Mouse (Mus musculus) gastrocnemius, adult 18-20 months (tissue): ENCODE results near the gene Cbx4. TPM values are rescaled to one million over a fixed set of nuclear protein-coding genes. Genes with fewer than 3 reads are reported as not detected.

Experiments used
- DNase-seq: peaks from one replicate; pipeline ENCODE4 v3.0.0; 2021; ENCODE audit warnings: low spot score
- total RNA-seq, 2 experiments: library from RNA; stranded (reverse); gene quantifications; 2 replicates each; pipeline ENCODE4 v1.2.3; 2021

The Cbx4 gene
- total RNA-seq, 2 experiments from 2014 or later: 1.6 to 2.5 TPM

DNA sequence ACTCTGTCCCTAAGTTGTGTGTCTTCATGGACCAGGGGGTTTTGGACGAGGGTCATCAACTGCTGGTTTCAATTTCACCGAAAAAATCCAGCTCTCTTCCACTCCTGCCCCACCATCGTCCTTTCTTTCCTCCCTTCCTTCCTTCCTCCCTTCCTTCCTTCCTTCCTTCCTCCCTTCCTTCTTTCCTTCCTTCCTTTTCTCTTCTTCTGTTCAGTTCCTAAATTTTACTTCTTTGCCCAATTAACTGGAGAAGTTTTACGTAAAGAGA is 42.8 kb downstream of the Cbx4 start:
- no peak for DNase-seq

- no peak for DNase-seq
Observed at GRCm38 (mm10) chr11:119042466-119043272, 43.4 kb downstream of the Cbx4 start.

DNA sequence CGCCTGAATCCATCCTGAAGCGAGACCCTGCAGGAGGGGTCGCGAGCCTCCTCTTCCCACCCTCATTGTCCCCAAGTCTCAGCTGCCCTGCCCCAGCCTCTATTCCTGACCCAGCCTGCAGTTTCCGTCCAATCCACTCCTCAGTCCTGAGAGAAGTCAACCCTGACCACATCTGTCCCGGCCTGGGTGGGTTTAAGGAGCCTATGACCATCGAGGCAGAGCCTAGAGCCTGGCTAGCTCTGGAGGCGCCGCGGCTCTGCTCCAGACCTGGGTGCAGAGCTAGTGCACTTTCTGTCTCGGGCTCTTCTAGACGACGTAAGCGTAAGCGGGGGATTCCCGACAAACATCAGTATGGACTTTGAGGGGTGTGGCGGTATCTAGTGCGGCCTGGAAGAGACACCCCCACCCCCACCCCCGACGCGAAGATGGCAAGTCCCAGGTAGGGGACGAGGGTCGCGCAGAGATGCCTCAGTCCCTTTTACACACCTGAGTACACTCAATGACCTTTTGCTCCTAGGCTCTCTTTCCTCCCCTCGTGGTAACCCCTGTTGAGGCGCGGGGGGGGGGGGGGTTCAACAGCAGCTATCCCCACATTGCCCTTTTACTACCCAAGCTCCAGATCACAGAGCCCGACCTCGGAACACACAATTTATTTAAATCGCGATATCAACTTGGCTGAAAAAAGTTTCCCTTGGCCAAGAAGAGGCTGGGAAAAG is 44.1 kb downstream of the Cbx4 start:
- DNase-seq: no peak

- DNase-seq: no peak
Observed at GRCm38 (mm10) chr11:119041325-119041716, 44.7 kb downstream of the Cbx4 start.

DNA sequence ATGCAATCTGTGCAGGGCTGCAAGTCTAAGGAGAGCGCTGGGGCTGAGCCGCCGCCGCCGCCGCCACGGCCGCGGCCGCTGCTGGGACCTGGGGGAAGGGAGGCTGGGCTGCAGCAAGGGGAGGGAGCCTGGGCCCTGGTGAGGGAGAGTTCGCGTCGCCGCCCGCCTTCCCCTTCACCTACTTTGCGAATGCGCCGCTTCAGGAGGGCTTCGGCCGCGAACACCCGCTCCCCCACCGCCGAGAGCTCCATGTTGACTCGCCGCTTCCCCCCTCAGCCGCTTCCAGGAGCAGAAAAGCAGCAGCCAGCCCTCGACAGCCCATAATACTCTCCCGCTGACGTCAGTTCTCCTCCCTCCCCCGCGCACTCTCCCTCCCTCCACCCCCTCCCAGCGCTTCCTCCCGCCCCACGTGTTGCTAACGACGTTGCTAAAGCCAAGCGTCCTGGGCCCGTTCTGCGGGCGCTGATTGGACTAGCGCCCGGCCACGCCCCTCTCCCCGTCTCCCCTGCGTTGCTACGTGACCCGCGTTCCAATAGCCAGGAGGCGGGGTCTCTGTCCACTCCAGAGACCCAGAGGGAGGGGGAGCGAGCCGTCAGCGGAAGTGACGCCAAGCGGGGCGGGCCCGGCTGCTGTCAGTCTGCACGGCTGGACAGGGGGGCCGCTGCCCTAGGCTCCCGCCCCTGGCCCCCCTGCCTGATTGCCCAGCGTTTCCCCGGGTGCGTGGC is 45.3 kb downstream of the Cbx4 start, which contains the start of gene Cbx8:
Gene Cbx8 (minus strand): TSS at position 370 of the 725 bp plus-strand sequence.
- DNase-seq: peak; percentile 99

- no peak for DNase-seq
Observed at GRCm38 (mm10) chr11:119039732-119040512, 46.1 kb downstream of the Cbx4 start.

DNA sequence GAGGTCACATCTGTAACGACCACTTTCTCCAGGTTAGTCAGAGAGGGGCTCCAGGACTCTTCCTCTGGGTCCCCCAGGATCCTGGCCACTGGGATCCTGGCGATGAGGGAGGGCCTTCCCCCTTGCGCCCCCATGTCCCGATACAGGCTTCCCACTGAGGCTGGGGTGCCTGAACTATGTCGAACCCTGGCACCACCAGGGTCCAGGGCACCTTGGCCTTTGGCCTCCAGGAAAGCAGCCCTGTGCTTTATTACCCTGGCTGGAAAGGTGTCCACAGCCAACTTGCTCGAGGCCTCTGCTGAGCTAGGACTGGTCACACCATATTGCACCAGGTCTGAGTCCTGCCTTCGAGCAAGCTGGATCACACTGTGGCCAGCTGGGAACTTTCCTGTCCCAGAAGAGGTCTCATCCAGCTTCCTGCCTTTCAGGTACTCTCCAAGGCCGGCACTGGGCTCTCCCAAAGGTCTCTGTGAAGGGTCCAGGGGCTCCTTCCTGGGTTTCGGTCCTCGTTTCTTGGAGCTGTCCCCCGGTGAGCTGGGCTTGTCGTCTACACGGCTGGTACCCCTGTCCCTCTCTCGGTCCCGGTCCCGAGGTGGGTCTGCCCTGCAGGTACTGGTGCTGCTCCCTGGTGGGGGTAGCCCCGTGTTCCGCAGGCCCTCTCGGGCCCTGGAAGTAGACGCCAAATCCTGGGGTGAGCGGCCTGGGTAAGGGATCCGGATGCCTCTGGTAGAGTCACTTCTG is 47.1 kb downstream of the Cbx4 start:
- no peak for DNase-seq

GRCm38 (mm10) chr11:119037780-119038401 is 48.1 kb downstream of the Cbx4 start:
- no peak for DNase-seq

GRCm38 (mm10) chr11:119036934-119037779 is 48.9 kb downstream of the Cbx4 start:
- DNase-seq: no peak

DNA sequence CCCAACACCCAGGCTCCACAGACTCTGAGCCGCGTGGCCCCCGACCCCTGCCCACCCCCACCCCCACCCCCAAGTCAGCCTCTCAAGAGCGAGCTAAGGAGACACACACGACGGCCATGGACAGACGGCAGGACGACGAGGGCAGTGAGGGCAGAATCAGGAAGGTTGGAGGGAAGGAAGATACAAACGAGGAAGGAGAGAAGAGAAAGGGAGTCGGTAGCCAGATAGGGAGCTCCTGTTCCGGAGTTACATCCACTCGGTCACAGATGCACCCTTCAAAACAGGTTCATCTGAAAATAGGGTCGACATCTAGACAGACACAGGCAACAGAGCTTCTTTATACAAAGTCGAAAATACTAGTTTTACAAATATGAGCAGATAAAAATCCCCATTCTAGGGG is 49.6 kb downstream of the Cbx4 start:
- no peak for DNase-seq

DNA sequence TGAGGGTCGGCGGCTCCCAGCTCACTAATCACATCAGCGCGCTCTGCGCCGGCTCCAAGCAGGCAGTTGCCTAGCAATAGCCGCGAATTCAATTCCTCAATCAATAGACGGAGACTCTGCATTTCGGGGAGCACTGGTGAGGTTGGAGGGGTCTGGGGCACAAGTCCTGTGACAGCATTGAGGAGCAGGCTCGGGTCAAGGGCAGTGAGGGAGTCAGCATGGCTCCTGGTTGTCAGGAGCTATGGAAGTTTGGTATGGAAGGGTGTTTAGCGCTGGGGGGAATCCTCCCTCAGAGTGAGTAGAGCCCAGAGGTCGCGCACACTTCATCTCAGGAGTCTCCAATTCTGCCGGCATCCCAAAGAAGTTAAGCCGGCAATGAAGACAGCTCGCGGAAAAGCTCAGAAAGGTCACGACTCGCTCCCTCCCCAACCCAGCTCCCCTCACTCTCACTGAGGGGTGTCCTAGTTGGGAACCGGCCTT is 50.3 kb downstream of the Cbx4 start:
- DNase-seq: no peak

GRCm38 (mm10) chr11:119035094-119035685 is 50.8 kb downstream of the Cbx4 start:
- DNase-seq: no peak

DNA sequence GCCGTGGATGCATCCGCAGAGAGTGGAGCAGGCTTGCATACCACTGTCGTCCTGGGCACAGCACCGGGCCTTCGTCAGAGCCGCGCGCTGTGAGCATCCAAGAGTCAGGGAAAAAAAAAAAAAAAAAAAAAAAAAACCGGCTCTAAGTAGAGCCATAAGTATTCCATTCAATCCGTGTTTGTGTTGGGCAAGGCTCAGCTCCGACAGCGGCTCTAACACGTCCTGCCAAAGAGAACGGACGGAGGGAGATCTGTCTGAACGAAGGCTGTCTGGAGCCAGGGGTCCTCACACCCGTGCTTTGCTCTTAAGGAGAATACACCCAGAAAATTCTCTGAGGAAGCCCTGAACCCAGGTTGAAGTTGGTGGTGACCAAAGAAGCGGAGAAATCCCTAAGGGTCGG is 51.4 kb downstream of the Cbx4 start:
- no peak for DNase-seq

DNA sequence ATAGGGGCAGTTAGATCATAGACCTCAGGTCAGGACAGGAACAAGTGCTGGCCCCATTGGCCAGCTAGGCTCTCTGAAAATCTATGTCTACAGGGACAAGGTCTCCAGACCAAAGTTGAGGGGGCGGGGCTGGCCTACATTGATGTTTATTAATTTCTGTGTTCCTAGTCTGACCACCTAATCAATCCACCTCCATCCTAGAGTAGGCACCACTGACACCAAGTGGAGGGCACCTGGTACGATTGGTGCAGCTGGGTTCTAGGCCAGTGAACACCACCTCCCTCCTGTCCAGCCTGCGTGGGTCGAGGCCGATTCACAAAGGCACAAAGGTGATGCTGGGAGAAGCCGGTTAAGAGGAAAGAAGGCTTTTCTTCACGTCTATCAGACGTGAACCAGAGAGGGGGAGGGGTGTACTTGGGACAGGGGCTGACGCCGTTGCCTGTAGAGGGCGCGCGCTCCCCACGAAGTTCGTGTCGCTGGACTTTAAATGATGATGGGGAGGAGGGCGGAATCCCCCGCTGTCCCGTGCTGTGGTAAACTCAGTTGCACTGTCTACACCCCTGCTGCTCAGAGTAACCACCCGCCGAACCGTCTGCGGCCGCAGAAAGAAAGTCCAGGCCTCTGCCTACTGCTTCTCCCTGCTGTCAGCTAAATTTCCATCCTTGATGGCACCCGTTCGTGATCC is 52.0 kb downstream of the Cbx4 start:
- peak; percentile 87 for DNase-seq
